Mouse (Mus musculus) MEL (cell line): ENCODE results near the gene Inmt.

Experiments
- POLR2A ChIP-seq, 2 experiments: IDR thresholded peaks; 2 replicates each; pipeline ENCODE4 v1.6.1; 2011 to 2012; ENCODE audit warnings: low read length in 2 of 2, mild to moderate bottlenecking in 2 of 2, control low read depth in 1 of 2, improper control_type of control experiment in 1 of 2, low read depth in 1 of 2, moderate library complexity in 1 of 2; ENCODE audit not compliant: control insufficient read depth in 1 of 2, insufficient read depth in 1 of 2, poor library complexity in 1 of 2
- TAL1 ChIP-seq: IDR thresholded peaks from 2 replicates; pipeline ENCODE4 v1.6.1; 2012; ENCODE audit warnings: mild to moderate bottlenecking, inconsistent platforms, low read length, moderate library complexity, mixed read lengths
- USF2 ChIP-seq, 2 experiments: IDR thresholded peaks; 2 replicates each; pipeline ENCODE4 v1.6.1; 2011 to 2012; ENCODE audit warnings: improper control_type of control experiment in 2 of 2, low read length in 2 of 2, borderline replicate concordance in 1 of 2, inconsistent platforms in 1 of 2, low read depth in 1 of 2, mild to moderate bottlenecking in 1 of 2; ENCODE audit not compliant: insufficient read depth in 1 of 2

DNA sequence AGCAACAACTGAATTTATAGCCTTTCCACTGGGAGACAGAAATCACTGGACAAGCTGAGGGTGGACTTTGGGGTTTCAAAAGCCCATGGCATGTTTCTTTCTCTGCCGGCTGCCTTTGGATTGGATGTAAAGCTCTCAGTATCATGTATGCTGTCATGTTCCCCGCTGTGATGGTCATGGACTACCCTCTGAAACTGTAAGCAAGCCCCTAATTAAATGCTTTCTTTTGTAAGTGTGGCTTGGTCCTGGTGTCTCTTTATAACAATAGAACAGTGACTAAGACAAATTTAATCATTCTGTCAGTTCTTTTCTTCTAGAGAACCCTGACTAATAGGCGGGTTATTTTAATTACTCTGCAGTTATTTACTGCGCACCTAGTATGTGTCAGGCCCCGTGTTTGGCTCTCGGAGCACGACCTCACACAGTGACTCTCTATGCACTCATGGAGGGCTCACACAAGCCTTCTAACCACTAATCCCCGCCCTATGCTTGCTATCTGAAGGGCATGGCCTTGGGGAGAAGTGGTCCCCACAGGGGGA is 11.7 kb downstream of the Inmt start:
- TF ChIP-seq TAL1 (no peak), POLR2A (IDR thresholded peaks at IDR 0.05; ENCODE audit: control insufficient read depth in 1 of 2, insufficient read depth in 1 of 2, low read depth in 1 of 2, low read length in 2 of 2, poor library complexity in 1 of 2) (no peak), USF2 (IDR thresholded peaks at IDR 0.05; ENCODE audit: borderline replicate concordance in 1 of 2, insufficient read depth in 1 of 2, low read depth in 1 of 2, low read length in 2 of 2) (no peak)
